Mouse (Mus musculus) ovary, postnatal 14 days (tissue): ENCODE measurements around the gene Ado.

Experiments used
- DNase-seq: peaks from one replicate; pipeline ENCODE4 v3.0.0; 2022; ENCODE audit warnings: low spot score

Ado gene

DNA sequence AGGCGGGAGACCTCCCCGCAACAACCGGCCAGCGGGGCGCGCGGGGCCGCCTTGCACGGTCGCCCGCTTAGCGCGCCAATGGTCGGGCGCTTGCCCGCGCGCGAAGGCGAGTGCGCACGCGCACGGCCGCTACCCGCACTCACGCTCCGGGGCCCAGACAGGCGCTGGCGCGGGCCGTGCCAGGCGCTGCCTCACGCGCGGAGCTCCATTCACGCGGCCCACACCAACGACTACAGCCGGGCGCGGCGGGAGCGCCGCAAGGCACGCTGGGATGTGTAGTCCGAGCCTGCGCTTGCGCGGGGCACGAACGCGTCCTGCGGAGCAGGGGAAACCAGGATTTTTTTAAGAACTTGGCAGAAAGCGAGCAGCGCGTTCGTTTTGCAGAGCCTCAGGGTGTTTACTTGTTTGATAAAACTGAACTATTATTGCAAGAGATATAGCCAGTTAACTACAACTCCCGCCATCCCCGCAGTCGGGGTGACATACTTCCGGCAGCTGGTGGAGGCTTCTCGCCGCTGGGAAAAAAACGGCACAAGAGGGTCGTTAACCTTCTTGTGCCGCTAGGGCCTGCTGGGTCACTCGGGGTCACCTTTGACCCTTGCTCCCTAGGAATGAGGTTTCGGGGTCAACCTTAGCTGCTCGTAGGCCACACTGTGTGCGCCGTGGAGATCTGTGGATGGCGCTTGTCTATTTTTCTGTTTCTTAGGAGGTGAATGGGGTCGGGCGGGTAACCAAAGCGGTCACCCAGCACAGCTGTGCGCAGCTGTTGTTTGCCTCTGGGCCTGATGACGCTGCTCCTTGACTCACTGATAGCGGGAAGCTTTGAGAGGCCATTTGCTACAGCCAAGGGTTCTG lies at the start of gene Ado:
Gene Ado, minus strand, starts transcription at position 79 of the 855 bp plus-strand sequence.
- peak; percentile 80 for DNase-seq

DNA sequence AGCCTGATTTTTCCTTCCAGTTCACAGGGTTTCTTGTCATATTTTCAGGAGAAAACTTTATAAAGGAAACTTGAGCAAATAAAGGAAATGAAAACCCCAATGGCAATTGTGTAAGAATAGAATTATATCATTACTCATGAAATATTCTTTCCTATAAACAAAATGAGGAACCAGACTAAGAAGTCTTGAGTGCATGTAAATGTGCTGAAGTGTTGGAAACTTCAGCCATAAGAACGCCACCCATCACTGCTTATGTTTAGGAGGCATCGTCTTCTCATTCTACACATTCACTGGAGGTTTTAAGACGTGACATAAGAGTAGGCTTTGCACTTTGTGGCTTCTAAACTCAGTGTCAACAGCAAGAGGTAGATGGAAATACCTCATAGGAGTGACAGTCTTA lies 46.5 kb upstream of the Ado start:
- DNase-seq: no peak

DNA sequence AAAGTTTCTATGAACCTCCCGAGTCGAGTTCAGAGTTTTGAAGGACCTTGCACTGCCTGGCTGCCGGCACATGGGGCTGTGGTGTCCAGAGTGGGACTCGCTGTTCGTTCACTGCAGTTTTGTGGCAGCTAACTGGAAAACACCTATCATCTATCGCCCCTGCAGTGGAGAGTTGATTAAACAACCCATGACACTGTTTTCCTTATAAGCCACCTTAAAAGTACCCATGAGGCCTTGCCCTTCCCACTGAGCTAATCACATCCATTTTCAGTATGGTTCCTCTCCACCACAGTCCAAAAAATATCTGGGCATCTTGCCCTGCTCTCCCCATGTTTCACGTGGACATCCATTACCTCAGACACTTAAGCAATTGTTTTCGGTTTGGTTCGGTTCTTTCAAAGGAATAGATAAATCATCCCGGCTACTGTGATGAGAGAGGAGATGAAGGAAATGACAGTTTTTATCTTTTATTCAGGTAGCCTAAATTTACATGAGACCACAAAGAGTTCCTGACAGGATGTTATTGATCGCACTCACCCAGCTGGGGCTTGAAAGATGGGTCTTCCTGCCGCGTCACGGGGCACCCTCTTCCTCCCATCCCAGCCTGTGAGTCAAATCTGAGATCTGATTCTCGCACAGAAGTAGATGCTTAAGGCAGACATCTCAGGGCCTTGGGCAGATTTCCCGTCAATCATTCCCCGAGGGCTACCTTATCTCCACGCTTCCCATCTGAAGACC lies 37.3 kb upstream of the Ado start:
- DNase-seq: no peak

DNA sequence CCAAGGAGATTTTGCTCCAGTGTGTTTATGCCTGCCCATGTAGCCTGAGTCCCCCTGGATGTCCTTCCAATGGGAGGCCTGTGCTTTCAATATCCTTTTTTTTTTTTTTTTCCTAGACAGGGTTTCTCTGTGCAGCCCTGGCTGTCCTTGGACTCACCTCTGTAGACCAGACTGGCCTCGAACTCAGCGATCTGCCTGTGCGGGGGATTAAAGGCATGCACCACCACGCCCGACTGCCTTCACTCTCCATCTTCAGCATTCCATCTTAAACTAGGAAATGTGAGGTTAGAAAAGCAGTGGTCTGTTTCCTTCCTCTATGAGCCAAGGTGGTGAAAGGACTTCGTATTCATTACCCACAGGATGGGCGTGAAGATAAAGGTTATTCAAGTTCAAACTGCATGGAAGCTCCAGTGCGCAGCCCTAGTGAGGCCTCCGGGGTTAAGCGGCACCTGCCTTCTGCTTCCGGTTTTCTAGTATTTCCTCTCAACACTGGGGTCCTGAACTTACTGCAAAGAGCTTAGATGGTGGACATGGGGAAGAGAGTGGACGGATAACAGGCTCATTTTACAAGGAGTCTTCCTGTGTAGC lies 33.0 kb upstream of the Ado start:
- no peak for DNase-seq

DNA sequence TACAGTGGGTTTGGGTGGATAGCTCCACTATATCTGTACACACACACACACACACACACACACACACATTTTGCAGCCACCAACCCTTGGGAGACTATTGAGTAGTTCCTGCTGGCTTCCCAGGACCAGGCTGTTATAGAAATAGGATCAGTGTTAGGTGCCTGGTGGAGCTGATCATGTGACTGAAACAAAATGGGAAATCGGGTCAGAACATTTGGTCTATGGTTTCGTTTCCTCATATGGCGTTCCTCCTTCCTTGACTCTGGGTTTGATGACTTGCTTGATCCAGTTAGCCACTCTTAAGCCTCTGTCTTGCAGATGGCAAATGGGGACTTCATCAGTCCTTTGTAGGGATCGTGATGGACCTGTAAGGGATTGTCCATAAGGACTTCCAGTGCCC lies 31.1 kb upstream of the Ado start:
- no peak for DNase-seq

DNA sequence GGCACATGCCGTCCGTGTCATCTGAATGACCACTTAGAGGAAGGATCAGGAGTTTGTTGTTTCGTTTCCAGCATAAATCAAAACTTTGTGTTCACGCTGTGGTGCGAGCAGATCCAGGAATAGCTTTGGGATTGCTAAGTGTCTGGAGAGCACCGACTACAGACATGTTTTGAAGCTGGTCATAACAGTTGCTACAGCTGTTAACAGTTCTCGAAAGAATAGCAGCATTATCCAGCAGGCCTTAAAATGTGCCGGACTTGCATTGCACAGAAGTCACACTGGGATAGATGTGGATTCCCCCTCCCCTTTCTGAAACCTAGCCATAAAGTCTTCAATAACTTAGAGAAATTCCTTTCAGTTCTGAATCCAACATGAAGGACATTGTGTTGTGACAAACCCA lies 24.6 kb upstream of the Ado start:
- DNase-seq: no peak

DNA sequence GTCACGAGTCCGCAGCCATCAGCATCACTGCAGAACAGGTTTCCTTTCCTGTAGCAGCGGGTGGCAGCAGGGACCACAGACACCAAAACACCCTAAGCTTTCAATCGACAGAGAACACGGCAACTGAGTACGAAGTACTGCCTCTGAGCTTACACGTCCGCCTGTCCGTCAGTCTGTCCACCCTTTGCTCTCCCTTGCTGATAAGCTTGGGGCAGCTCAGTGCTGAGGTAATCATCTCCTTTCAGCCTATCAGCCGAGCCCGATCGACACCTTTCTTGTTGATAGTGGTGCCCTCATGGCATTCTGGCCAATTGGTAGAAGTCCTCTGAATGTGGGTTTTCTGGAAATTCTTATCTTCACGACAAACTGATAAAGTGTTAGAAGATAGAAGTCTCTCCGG lies 22.7 kb upstream of the Ado start:
- DNase-seq: no peak

DNA sequence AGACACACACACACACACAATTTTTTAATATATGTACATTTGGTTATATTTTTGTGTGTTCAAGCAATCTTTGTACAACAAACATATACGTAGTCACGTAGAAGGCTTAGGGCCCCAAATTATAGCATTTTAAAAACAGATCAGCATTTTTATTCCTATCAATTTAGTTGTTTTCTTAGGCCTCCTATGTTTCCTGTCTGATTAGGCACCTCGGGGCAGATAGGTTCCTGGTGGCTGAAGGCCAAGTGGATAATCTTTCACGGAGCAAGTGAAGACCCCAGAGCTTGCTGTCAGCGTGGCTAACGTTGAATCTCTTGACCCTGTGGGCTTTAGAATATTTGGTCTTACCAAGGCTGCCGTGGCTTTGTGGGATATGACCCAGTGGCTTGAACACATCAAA lies 20.8 kb upstream of the Ado start:
- no peak for DNase-seq

DNA sequence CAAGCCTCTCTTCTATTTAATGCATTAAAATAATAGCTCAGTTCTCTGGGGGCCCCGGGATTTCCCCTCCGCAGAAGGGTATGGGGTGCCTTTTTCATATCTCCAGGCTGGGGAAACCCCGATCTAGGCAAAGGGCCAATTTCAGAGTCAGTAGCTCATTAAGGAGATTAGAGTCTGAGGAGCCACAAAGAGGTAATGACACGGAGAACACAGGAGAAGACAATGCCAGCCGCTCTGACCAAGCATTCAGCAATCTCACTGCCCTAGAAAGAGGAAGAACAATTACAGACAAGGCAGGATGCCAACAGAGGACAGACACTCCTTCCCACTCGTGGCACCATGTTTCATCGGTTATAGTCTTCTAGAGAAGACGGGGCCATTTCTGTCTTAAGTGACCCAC lies 17.3 kb upstream of the Ado start:
- DNase-seq: no peak

DNA sequence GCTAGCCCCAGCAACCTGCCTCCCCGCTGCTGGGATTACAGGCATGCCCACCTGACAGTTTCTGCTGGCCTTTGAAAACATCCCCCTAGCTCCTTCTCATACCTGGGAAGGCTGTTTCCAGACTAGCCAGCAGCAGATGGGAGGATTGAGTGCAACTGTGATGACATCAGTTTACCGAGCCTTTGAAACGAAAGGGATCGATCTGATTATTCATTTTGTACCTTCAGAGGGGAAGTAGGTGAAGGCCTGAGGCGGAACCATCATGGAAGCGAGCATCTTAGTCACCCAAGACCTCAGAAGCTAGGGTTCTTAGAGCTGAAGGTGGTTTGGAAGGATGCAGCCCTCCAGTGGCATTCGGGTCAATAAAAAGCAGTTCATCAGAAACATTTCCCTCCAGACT lies 15.8 kb upstream of the Ado start:
- DNase-seq: no peak

DNA sequence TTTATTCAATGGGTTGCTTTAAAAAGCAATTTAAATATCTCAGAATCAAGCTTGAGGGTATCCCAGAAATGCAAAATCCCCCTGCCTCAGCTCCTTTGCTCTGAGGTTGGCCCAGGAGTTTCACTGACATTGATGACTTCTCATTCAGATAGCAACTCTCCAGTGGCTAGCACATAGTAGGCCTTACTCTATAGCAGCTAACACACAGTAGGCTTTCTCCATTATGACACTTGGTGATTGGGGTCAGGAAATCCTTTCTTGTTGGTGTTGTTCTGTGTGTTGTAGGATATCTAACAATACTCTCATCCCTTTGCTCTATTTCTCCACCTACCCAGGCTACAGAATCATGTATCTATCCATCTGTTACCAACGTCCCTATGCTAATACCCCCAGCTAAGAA lies 12.4 kb upstream of the Ado start:
- DNase-seq: no peak

DNA sequence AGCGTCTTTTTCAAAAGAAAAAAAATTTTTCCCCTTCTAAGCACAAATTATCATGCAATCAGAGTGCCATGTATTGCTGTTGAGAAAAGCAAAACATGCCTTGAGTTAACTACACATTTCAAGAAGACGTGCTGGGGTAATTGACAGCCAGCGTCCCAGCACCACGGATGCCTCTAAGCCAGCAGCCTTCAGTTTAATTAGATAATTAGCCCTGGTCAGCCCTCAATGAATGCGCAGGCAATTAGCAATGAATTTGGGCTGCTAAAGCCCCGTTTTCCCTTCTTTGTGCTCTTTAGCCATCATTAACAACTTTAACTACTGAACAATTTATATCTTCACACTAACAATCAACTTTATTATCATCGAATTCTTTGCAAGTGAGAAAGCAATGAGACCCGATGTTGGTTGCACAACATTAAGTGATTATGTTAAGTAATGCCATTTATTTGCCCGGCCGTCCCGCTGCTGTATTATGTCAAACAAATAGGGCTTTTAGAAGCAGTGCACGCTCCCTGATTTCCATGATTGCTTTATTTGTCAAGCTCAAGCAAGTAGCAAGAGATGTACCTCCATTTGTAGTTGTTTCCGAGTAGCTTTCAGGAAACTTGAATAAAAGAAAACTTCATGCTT lies 11.1 kb upstream of the Ado start:
- no peak for DNase-seq

DNA sequence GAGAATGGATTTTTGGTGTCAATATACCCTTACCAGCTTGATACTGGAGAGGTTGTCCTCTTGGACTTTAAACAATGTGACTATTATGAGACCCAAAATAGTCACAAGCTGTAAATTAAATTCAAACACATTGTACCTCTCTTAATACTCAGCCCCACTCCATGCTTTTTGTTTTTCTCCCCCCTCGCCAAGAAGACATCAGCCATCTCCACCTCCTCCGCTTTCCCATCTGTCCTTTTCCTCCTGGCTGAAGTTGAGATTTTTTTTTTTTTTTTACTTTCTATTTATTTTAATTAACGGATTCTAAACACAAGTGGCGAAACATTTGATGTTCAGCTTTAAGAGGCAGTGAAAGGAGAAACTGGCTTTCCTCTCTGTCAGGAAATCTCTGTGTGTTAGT lies 9.3 kb upstream of the Ado start:
- DNase-seq: no peak

DNA sequence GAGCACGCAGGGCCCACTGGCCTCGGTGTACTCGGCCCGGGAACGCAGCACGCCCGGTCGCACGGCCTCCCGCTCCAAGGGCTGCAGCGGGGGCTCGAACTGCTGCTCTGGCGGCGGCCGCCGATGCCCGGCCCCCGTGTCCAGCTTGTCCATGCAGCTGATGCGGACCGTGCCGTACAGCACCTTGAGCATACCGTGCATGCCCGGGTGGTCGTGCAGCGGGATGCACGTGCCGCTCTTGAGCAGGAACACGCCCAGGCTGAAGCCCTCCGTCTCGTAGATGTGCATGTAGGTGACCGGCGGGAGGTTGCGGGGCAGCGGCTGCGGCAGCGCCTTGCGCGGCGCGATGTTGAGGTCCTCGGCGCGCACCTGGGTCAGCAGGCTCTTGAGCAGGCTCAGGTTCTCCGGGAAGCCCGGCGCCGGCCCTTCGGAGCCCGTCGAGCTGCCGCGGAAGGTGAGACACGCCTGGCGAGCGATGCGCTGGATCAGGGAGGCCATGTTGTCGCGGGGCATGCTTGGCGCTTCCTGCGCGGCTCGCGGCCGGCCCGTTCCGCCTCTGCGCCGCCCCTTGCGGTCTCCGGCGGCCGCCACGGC lies 397 bp downstream of the Ado start:
- peak; percentile 41 for DNase-seq

DNA sequence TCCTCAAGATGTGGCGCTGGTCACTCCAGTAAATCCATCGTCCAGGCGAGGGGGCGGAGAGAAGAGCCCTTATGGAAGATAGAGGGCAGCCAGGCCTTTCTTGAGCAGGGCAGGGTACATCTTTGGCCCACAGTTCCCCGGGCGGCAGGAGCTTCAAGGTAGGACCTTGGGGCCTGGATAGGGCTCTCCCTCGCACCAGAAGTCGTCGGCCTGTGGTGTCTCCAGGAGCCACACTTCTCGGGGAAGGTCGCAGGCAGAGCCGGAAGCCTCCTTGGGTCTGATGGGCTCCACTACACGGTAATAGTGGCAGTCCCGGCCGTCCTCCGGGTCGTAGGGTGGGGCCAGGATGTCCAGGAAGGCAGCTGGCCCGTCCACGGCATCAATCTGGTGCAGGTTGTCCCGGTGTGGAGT lies 900 bp downstream of the Ado start:
- peak; percentile 14 for DNase-seq

DNA sequence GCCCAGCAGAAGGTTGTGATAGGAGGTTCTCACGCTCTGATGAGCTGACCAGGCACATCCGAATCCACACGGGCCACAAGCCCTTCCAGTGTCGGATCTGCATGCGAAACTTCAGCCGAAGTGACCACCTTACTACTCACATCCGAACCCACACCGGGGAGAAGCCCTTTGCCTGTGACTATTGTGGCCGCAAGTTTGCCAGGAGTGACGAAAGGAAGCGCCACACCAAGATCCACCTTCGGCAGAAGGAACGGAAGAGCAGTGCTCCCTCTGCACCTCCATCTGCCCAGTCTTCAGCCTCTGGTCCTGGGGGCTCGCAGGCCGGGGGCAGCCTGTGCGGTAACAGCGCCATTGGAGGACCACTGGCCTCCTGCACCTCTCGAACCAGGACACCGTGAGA lies 8.2 kb downstream of the Ado start:
- DNase-seq: no peak

DNA sequence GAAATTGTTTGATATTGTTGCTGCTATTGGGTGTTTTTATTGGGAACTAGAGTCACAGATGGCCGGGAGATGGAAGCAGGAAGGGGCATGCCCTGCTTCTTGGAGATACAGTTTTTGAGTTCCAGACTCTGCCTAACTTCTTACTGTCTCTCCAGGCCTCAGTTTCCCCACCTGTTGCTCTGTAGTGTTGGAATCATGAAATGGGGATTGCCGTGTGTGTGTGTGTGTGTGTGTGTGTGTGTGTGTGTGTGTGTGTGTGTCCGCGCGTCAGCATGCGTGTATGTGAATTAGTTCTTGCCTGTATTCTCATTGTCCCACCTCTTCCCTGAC lies 9.4 kb downstream of the Ado start:
- DNase-seq: no peak

DNA sequence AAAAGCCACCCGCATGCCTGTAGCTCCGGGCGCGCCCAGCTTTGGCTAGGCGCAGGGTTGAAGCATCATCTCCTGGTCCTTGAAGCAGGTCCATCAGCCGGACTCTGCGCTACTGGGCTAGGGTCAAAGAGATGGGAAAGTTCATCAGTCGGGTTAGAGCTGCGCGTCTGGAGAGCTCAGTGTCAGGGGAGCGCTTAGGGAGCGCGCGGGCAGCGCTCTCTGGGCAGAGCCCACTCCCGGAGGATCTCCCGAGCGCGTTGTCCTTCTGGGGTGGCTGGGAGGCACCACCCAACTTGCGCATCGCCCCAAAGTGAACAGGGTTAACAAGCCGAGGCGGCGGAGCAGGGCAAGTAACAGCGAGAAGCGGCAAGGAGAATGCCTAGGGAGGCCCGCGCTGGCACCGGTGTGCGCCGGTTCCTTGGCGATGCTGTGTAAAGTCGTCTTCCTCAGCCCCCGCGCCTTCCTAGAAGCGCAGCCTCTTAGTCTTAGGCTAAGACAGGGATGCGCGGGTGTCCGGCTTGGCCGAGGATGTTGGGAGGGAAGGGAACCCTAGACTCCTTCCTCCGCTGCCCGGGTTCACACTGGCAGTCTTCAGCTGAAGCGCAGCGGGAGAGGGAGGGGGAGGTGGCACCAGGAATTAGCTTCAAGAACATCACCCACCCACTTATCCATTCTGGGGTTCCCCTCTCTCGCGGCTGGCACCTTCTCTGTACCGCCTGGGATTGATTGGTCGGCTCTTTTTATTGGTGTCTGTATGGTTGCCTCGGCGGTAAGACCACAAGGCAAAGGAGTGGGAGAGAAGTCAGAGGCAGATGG lies 10.0 kb downstream of the Ado start:
- DNase-seq: no peak

DNA sequence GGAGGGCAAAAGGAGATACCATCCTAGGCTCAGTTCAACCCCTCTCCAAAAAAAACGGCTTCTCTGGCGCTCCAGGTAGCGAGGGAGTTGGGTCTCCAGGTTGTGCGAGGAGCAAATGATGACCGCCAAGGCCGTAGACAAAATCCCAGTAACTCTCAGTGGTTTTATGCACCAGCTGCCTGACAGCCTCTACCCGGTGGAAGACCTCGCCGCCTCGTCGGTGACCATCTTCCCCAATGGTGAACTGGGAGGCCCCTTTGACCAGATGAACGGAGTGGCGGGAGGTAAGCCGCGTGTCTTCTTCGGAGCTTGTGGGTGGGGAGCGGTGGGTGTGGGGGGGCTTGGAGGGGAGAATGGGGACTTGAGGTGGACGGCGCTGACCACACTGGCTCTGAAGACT lies 10.6 kb downstream of the Ado start:
- DNase-seq: no peak

DNA sequence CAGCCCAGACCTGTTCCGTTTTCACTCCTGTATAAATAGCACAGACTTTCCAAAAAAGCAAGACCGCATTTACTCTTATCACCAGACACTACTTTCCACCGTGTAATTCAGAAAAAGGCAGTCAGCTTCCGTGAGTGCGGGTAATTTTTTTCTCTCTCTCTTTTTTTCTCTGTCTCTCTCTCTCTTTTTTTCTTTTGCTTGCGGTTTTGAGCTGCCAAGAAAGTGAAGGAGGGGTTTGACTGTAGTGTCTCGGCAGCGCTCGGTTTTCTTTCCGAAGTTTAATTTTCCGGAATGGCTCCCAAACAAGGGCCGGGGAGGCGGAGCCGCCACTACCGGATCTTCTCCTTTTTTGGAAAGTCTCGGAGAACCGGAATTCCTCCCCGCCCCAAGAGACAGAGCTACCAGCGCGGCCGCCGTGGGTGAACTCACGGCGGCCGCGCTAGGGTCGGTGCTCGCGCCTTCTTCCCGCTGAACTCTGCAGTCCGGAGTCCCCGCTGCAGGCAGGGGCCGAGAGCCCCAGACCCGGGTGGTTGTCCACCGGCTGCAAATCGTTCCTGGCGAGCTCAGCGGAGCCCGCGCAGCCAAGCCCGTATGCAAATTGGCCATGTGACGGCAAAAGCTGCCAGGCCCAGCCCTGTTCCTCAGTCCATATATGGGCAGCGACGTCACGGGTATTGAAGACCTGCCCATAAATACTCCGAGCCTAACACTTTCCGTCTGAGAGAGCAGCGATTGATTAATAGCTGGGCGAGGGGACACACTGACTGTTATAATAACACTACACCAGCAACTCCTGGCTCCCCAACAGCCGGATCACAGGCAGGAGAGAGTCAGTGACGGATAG lies 11.4 kb downstream of the Ado start:
- peak; percentile 82 for DNase-seq
